Mouse (Mus musculus): ENCODE results near the gene Ctbp2. TPM values are rescaled to one million over a fixed set of nuclear protein-coding genes. Genes with fewer than 3 reads are reported as not detected.

Ctbp2 gene
- total RNA-seq, 4 experiments from 2014 or later = 51.6 to 59.4 (median 55.8) TPM

DNA sequence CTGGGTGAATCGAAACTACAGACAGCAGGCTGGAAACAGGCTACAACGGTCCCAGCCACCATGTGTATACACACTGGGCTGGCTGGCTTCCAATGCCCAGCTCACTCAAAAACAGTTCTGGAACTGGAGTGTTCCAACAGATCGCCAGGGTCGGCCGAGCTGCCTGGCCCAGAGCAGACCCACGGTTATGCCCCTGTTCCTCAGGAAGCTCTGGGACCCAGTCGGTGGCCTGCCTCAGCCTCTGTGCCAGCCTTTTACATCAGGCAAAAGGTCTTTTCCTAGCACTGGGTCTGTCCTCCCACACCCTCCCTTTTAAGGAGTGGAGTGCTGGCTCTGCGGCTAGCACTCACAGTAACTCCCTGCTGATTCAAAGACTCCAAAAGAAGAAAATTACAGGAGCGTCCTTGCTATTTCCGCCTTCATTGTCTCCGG, 35.3 kb downstream of the Ctbp2 start:
- peak; percentile 29 to 70 for DNase-seq (ENCODE audit: low spot score in 2 of 2)

DNA sequence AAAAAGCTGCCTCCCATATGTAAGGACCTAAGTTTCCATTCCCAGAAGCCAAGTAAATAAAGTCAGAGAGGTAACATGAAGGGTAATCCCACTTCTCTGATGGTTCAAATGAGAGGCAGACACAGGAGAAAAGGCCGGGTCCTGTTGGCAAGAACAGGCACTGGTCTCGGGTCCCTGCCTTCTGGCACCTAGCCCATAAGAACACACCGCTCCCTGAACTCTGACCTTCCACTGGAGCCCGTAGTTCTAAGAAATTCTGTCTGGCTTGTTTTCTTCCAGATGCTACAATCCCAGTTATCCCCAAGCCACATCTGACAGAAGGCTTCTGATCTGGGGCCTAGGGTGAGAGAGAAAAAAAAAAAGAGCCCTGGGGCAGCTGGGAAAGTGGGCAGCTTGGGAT, 35.7 kb downstream of the Ctbp2 start:
- DNase-seq (ENCODE audit: low spot score in 2 of 2) = no peak

DNA sequence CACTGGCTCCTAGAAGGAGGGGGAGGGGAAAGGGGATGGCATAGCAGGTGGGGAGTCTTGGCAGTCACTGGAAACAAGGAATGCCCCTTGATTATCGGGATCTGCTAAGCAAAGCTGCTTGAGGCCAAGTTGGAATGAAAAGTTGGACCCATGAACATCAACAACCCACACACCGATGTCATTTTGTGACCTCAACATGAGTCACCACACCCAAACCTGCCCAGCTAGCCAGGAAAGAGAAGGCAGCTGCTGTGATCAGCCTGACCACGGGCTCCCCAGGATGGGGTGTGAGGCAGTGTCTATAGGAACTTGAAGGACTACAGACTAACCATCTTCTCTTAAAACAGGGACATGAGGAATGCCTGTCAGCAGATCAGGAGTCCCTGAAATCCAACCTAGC, 38.7 kb downstream of the Ctbp2 start:
- no peak for DNase-seq (ENCODE audit: low spot score in 2 of 2)

DNA sequence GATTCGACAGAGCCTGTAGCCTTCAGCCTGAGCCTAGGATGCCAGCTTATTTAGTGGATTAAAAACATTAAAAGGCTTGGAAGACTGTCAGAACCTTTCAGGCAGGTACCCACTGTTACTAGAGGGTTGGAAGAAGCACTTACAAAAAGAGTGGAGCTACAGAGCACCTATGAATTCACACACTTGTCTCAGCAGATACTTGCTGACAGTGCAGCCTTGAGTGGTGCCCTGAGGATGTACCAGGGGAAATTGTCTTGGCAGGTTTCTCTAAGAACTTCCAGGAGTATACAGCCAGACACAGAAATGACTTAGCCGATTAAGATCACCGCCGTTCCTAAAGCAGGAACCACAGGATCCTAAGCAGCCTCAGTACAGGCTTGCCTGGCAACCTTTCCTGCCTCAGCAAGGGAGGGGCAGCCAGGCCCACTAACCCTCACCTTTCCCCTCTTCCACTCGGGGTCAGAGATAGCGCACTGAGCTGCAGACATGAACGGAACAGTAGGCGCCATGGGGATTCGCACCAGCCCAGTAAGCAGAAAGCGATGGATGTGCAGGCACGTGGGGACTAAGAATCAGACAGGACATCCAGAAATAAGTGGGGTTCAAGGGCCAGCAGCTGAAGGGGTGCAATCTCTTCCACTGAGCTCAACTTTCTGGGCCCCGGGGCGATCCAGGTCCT, 40.1 kb downstream of the Ctbp2 start:
- DNase-seq (ENCODE audit: low spot score in 2 of 2) = no peak

DNA sequence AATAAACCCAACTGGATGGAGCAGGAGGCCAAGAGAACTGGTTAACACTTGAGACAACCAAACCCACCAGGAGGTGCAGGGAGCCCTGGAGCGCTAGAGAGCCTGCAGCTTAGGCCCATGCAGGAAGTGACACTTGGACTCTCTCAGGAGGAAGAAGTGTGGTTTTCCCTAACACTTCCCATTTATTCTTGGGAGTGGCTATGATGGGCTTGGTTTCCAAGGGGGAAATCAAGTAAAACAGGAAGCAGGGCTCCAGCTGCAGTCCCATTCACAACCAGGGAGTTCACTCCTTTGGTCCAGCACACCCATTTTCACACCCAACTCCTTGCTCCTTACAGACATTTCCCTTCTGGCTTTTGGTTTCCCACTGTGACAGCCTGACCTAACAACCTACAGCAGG, 45.2 kb downstream of the Ctbp2 start:
- DNase-seq (ENCODE audit: low spot score in 2 of 2) = no peak

- peak; percentile 26 to 43 for DNase-seq (ENCODE audit: low spot score in 2 of 2)
Observed at GRCm38 (mm10) chr7:133074462-133075133, 49.6 kb downstream of the Ctbp2 start.

DNA sequence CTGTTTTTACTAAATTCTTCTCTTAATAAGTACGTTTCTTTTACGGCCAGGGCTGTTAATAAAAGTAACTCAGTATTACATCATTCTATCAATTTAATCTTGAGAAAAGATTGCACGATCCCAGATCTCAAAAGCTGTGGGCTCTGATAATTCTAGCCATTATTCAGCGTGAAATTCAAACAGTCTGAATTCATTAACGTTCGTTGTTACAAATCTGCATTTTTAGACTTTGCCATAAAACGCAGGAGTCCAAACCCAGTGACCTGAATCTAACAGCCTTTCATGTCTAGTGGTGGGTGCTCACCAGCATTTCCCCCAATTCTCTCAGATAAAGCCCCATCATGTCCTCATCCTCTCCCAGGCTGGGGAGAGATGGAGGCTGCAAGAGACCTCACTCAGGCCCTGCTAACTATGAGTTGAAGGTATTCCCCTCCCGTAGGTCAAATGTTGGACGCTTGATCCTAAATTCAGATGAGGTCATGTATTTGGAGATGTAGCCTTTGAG, 51.0 kb downstream of the Ctbp2 start:
- no peak for DNase-seq (ENCODE audit: low spot score in 2 of 2)

- DNase-seq (ENCODE audit: low spot score in 2 of 2) = no peak
Observed at GRCm38 (mm10) chr7:133072535-133072934, 51.6 kb downstream of the Ctbp2 start.

DNA sequence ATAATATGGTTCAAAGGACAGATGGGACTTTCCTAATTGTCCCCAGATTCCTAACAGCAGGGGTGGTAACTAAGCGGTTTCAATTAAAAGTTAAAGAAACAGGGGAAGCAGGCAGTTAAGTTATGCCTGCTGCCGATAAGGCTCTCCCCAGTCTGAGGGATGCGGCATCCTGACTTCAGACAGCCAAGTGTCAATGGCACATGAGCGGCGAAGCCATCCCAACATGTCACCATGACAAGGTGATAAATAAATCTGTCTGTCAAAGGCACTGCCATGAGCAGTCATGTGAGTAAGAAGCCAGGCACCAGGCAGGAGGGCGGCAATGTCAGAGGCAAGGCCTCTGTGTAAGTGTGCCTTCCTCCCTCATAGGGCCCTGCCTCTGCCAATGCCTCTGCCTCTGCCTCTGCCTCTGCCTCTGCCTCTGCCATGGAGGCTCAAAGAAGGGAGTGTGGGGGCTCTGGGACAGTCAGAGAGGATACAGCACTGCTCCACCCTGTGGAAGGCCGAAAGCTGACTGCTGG, 56.8 kb downstream of the Ctbp2 start:
- DNase-seq (ENCODE audit: low spot score in 2 of 2) = no peak

- DNase-seq (ENCODE audit: low spot score in 2 of 2) = peak; percentile 62 to 65
Observed at GRCm38 (mm10) chr7:133066776-133067175, 57.4 kb downstream of the Ctbp2 start.

GRCm38 (mm10) chr7:133062055-133062454, 62.1 kb downstream of the Ctbp2 start:
- no peak for DNase-seq (ENCODE audit: low spot score in 2 of 2)

DNA sequence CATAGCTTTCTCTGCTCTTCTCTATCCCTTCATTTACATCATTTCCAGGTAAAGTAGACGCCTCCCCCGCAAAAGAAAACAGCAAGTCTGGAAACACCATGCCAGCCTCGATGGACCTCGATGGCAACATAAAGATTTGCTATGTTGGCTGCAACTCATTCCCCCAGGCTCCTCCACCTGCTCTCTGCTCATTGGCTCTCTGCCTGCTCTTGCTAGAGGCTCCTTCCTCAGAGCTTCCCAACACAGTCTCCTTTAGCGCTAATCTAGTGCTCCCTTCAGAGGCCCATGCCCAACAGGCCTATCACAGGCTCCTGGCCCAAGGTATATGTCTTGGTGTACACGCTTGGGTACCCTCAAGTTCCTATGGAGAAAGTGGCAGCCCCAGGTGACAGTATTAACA, 64.0 kb downstream of the Ctbp2 start:
- no peak for DNase-seq (ENCODE audit: low spot score in 2 of 2)

- peak; percentile 36 to 43 for DNase-seq (ENCODE audit: low spot score in 2 of 2)
Observed at GRCm38 (mm10) chr7:133059517-133060104, 64.5 kb downstream of the Ctbp2 start.

DNA sequence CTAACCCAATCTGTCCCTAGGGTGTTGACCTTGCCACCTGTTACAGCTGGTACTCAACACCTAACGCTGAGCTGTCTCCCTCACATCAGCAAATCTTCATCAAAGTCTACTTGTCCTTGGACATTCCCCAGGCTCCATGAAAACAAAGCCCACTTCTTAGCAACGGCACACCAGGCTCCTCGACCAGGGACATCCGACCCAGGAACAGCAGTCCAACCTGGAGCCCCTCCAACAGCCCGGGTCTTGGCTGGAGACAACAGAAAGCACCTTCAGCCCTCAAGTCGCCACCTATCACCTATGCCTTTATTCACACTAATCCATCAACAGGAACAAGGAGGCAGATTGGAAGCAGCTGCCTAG, 65.0 kb downstream of the Ctbp2 start:
- no peak for DNase-seq (ENCODE audit: low spot score in 2 of 2)

- no peak for DNase-seq (ENCODE audit: low spot score in 2 of 2)
Observed at GRCm38 (mm10) chr7:133058496-133059149, 65.5 kb downstream of the Ctbp2 start.

DNA sequence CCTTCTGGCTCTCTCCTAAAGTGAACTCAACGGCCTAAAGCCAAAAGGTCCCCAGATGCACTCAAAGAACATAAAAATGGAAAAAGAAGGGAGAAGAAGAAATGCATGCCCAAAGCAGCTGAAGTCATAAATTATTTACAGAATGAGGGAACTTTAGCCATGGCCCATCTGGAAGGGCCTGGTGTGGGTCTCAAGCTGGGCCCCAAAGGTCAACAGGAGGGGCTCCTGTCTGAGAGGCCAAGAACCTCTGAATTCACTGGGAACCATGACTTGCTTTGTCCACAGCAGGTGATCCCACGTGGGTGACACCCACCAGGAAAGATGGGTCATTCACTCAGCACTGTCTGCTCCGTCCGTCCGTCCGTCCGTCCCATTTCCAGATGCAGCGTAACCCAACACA, 67.2 kb downstream of the Ctbp2 start:
- no peak for DNase-seq (ENCODE audit: low spot score in 2 of 2)

DNA sequence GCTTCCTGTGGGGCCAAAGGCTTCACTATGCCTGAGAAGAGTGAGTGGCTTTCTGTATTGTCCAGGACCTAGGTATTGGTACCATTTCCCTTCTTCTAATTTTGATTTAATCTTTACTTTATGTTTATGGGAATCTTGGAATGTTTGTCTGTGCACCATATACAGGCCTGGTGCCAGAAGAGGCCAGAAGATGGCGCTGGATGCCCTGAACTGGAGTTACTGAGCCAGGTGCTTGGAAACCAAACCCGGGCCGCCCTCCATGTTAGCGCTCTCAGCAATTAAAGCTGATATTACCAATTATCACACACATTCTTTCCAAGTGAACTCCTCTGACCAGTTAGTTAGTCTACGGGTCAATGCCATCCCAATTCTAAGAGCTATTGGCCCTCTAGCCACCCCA, 69.7 kb downstream of the Ctbp2 start:
- DNase-seq (ENCODE audit: low spot score in 2 of 2) = no peak

DNA sequence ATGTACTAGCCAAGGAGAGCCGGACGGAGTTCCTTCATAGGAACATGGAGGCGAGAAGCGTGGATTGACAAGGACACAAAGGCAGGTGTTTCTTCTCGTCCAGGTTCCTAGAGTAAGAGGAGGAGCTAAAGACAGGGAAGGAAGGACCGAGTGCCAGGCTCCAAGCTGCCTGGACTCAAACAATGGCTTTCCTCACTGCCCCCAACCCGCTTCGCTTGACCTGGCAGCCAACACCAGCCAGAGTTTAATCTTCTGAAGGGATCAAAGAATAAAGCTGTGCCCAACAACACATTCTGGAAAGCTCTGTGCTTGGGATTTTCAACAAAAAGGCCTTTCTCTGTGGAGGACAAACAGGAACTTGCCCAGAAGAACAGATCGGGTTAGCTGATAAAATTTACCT, 70.4 kb downstream of the Ctbp2 start:
- DNase-seq (ENCODE audit: low spot score in 2 of 2) = no peak

GRCm38 (mm10) chr7:133052819-133053218, 71.3 kb downstream of the Ctbp2 start:
- no peak for DNase-seq (ENCODE audit: low spot score in 2 of 2)

DNA sequence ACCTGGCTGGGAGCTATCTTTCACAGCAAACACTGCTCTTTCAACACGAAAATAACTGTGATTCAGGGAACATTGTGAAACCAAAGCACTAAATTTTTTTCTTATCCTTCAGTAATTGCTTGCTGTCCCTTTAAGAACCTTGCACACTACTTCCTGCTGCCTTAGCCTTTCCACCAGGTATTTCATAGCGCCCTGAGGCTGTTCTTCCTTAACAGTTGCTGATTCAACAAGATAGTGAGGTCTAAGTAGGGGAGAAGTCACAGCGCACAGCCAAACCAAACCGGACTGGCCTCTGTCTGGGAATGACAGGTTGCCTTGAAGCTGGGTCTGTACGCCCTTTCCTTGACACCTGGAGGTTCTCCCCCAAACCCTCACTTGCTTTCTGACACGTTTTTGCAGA, 73.5 kb downstream of the Ctbp2 start:
- no peak for DNase-seq (ENCODE audit: low spot score in 2 of 2)

DNA sequence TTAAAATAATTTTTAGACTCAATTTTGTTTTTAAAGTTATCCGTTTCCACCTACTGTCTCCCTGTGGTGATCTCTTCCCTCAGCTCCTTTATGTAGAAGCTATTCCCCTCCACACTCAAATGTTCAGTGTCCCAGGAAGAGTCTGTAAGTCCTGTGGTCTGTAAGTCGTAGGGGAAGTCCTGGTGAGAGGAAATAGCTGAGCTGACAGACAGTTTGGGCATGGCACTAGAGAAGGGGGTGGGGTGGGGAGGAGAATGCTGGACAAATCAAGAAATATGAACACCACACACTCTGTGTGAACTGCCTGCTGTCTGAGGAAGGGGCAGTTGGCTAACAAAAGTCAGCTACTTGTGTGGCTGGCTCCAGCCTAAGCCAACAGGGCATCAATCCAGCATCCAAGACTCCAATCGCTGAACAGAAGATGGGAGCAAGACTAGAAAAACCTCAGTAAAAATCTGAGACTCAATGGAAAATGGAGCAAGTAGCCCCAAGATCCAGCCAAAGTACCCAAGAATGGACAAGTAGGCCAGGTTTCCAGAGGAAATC, 76.0 kb downstream of the Ctbp2 start:
- no peak for DNase-seq (ENCODE audit: low spot score in 2 of 2)

DNA sequence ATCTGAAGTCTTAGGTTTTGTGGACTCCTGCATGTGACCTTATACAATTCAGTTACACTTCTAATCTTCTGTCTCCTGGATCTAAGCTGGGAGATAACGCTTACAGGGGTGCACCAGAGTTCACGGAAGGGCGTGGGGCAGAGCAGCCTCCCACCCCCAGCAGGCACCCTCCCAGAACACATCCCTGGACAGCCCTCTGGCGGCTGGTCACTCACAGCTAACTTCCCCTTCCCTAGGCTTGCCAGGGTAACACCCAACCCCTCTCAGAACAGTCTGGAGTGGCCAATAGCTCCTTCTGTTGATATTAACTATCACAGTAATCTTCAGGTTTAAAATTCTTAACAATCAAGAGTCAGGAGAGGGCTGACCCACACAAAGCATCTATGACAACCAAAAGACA, 76.9 kb downstream of the Ctbp2 start:
- DNase-seq (ENCODE audit: low spot score in 2 of 2) = no peak

Measured in layer of hippocampus, adult 8-10 months (tissue).